Mouse (Mus musculus): ENCODE data around the gene Acp1.

Gene Acp1

DNA sequence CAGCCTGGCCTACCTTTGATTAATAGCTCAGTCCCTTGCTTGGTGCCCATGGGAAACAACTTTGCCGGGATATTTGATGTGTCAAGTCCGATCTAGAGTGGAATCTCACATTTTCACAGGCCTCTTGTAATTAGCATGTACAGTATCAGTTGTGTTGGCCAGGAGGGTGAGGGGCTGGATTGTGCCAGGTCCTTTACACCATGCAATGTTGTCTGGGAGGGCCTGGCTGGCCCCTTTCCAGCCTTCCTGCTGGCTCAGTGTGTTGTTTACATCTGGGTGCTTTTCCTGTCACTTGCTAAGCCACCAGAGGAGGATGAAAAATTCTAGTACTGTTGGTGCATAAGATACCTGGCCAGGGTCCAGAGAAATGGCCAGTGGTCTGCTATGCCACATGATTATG lies 47.0 kb downstream of the Acp1 start:
- no peak for DNase-seq (ENCODE audit: low spot score)

DNA sequence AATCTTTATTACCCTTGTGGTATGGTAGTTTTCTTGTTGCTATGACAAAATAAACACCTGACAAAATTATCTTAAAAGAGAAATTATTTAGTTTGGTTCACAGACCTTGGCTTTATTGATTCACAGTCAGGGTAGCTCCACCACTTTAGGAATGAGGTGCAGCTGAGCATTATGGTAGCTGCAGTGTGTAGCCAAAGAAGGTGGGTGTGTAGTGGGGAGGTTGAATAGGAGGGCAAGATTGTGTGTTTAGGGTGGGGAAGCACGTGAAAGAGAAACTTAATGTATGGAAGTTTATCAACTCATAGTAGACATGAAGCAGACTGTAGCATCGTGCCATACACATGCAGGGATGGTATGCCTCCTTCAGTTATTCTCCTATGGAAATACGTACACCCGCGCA lies 55.2 kb downstream of the Acp1 start:
- DNase-seq (ENCODE audit: low spot score) = no peak

DNA sequence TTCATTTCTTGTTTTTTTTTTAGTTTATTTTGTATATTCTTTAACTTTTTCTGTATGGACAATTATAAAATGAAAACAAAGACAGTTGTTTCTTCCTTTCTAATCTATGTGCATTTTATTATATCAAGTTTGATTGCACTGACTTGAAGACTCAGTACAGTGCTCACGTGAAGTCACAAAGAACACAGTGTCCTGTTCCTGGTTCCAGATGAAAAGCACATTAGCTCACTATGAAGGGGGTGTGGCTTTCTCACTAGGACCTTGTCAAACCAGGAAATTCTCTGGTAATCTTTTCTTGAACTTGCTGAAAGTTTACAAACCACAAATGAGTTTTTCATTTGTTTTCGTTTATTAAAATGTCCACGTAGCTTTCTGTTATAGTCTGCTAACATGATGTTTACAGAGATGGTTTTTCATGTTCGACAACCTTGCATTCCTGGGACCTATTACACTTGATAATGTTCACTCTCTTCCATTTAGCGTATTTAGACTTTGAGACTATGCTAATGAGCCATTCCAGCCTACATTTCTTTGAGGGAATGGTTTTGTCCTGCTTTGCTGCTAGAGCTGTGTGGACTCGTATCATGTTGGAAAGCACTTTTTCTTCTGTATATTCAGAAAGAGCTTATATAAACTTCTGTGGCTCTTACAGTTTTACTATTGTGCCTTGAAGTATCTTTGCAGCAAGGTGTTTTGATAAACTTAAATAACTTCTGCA lies 55.8 kb downstream of the Acp1 start:
- DNase-seq (ENCODE audit: low spot score) = no peak

DNA sequence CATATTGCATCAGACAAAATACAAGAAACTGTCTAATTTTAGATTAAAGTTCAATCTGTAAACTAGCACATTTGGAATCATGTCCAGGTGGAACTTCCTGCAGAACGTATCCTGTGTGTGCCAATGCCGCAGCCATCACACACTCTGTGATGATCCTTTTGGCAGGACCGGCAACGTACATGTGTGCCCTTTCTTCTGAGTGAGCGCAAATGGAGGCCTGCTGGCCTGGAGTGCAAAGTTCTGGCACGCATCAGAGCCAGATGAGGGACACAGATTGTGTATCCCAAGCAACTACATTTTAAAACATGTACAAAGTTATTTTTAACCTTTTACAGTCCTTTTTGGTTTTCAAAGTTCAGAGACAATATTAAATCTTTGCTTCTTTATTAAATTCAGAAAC lies 59.5 kb downstream of the Acp1 start:
- no peak for DNase-seq (ENCODE audit: low spot score)

DNA sequence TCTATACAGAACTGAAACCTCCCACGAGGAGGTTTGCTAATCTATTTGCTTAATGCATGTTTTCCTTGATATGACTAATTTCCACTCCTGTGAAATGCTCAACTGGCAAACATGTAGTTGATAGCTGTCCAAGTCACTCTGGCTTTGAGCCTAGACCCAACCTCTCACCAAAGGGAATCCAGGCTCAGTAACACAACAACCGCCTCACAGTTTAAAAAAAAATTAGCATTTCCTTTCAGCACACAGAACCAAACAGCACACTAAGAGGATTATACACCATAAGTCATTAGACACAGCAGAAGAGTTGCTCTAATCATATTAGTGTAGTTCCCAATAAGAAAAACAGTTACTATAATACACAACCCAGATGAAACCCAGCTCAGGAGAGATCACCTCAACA lies 60.5 kb downstream of the Acp1 start:
- DNase-seq (ENCODE audit: low spot score) = no peak

DNA sequence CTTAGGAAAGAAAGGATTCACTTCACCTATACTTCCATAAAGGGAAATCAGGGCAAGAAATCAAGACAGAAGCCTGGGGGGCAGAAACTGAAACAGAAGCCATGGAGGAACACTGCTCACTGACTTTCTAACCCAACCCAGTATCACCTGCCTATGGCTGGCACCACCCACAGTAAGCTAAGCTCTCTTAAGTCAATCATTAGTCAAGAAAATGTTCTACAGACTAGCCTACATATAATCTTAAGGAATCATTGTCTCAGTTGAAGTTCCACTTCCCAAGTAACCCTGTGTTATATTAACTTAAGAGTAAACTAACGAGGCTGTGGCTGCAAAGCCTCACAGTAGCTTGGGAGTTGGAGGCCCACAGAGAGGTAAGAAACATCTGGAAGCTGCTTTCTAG lies 62.9 kb downstream of the Acp1 start:
- no peak for DNase-seq (ENCODE audit: low spot score)

All from urinary bladder, postnatal 14 days (tissue).